Mouse (Mus musculus) heart, postnatal 0 days (tissue): ENCODE measurements at regions not wholly inside any gene's neighbourhood (a gene's known extent, or its start where the extent isn't known, plus 50 kb on each side); places are given as distances from the start of the nearest gene placed in this dataset.

Experiments
- CTCF ChIP-seq: IDR thresholded peaks from 2 replicates; pipeline ENCODE4 v1.5.1; 2016; ENCODE audit warnings: antibody characterized with exemption, control low read depth, low read depth
- EP300 ChIP-seq: IDR thresholded peaks from 2 replicates; pipeline ENCODE4 v1.6.1; 2016; ENCODE audit warnings: antibody characterized with exemption, low read depth

DNA sequence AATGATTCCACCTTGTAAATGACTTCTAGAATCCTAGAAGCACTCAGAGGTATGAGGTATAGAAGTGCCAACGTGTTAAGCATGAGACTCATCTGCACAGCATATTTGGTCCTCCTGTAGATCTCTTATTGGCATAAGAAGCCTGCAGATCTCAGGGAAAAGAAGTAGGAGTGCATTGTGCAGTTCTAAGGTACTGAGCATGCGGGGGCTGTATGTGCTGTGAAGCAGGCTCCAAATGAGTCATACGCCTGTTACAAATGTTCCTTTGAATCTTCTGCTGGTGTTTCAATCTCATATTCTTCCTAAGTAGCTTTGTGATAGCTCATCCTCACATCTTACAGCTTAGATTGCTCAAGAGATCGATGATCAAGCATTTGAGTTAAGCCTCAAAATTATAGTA is 252.7 kb downstream of the Kcna4 start:
- no peak for TF ChIP-seq EP300
- no peak for TF ChIP-seq CTCF
